Mouse (Mus musculus) common myeloid progenitor, adult 5-6 weeks (primary cell): ENCODE results near the gene Gm20604. TPM values are rescaled to one million over a fixed set of nuclear protein-coding genes. Genes with fewer than 3 reads are reported as not detected.

Experiments used
- ATAC-seq: replicated peaks from 2 replicates; pipeline ENCODE4 v1.8.0; 2016; ENCODE audit warnings: low read depth, mild to moderate bottlenecking, moderate TSS enrichment, inconsistent platforms; ENCODE audit not compliant: poor library complexity, severe bottlenecking
- total RNA-seq: library from RNA; stranded (forward); fragments of 200-1000, 187-1606 nt; gene quantifications from 2 replicates; pipeline ENCODE4 v1.2.3, GENCODE M21; 2017

Gene Gm20604
- total RNA-seq, 1 experiment from 2014 or later: 7.4 TPM

DNA sequence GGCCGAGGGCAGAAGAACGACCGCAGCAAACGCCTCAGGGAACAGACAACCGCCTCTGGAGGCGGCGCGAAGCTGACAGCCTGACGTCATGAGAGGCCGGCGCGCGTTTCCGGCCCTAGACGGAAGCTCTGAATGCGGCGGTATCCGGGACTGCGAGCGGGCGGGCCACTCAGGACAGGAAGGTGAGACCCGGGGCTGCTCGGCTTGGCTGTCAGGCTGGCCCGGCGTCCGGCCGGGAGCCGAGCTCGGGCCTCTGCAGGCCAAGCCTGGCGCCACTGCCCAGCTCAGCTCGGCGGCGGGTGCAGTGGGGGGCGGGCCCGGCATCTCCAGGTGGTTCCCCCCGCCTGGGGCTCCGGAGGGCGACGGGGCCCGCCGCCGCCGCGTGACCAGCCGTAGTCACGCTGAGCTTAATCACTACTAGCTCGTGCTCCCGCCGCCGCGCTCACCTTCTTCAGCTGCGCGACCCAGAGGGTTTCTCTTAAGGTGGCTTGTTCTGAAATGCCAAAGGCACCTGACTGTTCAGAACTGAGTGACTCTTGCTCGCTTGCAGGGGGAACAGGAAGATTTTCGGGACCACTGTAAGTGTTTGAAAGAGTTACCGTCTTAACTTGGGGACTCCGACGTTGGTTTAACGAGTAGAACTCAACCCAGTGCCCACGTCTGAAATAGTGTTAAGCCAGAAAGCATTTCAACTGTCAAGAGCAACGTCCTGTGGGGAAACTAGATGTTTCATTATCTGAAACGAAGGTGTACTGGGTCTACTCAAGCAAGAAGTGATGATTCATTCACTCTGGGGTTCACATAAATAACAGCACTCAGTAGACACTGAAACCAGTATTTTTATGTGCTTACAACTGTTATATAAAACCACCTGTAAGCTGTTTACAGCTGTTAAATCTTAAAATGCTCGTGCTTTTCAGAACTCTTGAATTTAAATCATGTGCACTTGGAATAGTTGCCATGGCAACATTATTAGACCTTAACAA is 14.6 kb downstream of the Gm20604 start, which contains the start of the genes Moap1 and Tmem251:
TSS of gene Moap1 (minus strand) at position 73 of the 986 bp plus-strand sequence.
TSS of gene Tmem251 (plus strand) at position 174 of the 986 bp plus-strand sequence.
- peak; percentile 86 for ATAC-seq

DNA sequence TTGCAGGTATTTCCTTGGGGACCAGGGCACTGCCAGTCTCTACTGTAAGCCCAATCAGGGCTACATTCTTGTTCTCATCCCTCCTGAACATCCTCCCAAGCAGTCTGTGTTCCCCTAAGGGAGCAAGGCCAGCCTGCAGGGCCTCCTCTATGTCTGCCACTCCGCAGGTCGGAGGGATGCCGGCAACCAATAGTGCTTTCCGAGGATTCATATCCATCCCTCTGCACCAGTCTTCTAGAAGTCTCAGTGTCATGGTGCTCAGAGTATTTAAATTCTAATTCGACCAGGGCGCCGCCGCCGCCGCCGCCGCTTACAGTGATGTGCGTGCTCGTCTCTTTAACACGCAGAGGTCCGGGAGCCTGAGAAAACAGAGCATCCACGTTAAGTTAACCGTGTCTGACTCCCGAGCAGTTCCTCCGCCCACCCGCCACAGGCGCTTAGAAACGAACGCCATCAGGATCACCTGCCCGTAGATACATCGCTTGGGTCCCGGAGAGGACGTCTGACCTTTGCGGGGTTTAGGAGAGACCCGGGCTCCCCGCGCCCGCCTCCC is 15.4 kb downstream of the Gm20604 start:
- peak; percentile 1; the same call in 1 of the 2 replicates for ATAC-seq

DNA sequence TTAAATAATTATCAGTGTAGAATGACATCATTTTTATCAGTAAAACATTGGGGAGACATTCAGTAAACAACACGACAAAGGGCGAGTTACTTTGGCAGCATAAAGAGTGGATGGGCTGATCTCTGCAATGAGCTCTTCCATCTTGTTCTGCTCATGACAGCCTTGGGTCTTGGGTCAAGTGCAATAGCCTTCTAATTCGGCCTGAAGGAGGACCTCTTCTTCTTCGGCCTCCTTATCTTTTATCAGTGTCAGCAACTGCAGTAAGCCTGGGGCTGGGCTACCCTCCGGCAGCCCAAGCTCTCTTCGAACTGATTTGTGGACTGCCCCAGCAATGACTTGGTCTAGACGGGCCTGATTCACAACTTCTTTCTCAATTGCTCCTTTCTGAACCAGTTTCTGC is 16.4 kb downstream of the Gm20604 start:
- ATAC-seq: no peak

DNA sequence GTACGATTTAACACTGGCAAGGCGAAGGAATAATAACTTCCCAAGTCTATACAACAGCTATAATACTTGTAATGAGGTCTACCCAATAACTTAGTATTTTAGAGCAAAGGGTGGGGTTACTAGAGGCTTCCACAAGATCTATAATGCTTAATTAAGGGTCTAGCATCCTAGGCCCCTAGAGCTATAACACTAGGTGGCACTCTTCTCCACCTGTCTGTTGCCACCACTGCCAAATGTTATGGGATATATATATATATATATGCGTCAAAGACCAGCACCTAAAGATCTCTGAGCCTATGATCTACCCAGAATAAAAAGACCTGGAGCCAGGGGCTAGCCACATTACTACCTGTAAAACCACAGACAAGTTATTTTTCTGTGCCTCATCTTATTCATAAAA is 18.2 kb downstream of the Gm20604 start:
- no peak for ATAC-seq

DNA sequence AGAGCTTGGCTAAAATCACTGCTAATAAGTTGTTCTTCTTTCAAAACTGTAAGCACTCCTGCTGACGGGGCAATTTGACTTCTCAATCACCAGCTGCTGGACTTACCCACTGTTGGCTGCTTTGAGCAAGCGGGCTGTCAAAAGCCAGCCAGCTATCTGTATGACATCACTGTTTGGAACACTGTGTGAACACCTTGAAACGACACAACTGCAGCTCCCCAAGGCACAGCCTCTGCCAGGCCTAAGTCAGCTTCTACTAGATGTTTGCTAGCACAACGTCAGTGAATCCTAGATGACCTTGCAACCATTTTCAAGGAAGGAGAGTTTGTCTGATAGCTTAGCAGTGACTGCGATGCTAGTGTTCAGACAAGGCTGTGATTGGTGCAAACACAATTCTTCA is 19.4 kb downstream of the Gm20604 start:
- no peak for ATAC-seq

DNA sequence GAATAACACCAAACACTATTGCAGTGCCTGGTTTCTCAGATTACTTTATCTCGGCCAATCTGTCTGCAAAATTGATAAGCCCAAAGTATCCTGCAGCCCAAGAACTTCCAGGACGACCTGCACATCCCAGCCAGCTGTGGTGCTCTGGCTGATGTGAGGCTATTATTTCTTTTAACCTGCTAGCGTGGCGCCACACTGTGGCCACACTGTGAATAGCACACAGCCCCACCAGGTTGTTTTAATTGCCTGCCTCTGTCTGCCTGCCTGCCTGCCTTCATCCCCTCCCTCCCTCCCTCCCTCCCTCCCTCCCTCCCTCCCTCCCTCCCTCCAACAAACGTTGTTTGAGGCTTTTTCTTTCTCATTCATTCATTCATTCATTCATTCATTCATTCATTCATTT is 25.1 kb downstream of the Gm20604 start:
- peak; percentile 66 for ATAC-seq

DNA sequence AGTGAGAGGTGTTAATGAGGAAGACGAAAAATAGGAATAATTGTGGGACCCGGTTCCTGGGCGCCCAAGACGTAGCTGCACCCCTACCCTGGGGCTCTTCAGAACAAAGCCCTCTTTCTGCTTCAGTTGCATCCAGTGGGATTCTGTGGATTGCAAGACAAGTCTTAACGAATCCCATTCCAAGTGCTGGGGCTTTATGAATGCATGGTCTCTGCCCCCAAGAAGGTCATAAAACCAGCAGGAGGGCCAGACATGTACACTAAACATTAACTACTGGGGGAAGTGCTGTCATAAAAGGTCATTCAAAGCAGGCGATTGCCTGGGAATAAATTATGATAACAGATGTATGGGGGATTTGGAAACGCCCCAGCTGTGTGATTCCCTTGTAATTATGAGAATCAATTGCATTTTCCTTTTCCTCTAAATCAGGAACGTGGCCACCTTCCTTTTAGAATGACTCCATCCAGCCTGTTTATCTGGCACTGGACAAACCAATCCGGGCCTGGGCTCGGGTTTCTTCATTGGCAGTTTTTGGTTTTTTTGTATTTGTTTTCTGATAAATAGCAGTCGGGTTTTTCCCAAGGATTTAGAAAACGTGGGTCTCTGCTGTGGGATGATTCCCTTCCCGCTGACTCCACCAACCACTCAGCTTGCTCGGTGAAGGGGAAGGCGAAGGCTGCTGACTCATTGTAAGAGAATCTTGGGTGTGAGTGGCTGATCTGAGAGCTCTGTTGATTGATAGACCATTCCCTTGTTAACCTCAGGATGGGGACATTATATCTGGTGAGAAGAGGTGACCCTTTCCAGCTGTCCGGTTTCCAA is 27.5 kb downstream of the Gm20604 start:
- ATAC-seq: no peak

DNA sequence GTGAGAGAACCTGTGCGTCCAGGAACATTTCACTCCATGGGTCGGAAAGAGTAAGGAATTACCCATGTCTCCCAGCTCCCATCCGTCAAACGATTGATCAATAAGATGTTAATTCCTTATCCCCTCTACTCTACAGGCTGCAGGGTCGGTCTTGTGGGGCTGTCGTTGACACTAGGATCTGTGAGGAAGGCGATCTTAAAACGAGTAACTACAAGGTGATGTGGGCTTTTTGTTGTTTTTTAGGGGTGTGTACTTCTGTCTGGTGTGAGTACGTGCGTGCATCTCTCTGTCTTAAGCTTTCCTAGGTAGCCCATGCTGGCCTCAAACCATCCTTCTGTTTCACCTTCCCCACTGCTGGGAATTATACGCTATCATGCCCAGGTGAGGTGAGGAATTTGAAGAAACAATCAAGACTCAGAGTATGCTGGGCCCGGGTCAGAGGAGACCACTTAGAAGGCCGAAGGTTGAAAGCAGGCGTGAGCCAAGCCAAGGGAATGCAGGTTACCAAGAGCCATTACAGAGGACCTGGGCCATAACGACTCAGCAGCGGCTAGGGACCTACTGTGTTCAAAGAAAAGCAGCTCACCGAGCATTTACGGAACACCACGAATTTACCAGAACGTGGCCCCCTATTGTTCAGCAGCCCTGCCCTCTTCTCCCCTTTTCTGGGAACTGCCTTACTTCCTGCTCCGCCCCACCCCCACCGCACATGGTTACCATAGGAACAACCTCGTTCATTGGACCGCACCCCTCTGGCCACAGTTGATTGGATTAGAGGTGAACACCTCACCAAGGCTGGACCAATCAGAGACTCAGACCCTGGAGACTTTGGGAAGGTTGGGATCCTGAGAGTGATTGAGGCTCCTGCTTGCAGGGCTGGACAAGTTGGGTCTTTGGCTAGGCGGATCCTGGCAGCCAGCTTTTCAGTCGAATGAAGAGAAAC is 28.3 kb downstream of the Gm20604 start:
- ATAC-seq: peak; percentile 93

DNA sequence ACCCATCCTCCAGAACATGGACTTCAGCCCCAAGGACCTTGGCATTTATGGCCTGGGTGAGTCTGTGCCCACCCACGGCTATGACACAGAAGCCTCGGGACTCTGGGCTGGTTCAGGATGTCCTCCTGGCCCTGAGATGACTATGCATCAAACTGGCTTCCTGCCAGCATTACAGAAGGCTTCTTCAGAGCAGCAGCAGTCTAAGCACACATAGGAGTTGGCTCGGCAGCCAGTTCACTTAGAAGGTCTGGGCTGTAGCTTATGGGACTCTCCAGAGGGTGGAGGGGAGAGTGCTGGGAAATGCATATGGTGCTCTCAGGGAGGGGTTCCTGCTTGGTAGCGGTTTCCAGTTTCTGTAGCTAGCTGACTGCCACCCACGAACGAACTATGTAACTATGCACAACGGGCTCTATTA is 32.7 kb downstream of the Gm20604 start:
- ATAC-seq: no peak

DNA sequence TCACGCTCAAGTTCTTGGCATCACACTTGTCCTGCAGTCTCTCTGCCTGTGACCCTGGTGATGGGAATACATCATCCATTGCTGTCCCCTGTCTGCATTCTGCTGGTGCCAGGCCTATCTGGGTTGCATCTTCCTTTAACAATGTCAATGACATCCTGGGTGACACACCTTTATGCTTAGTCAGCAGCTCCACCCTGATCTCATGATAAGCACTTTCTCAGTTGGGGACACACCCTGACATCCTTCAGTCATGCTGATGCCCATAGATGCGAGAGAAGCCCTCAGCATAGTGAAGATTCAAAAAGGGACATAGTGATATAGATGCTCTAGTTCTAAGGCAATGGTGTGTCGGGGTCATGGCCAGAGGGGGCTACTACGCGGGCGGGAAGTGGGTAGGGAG is 33.3 kb downstream of the Gm20604 start:
- ATAC-seq: no peak

DNA sequence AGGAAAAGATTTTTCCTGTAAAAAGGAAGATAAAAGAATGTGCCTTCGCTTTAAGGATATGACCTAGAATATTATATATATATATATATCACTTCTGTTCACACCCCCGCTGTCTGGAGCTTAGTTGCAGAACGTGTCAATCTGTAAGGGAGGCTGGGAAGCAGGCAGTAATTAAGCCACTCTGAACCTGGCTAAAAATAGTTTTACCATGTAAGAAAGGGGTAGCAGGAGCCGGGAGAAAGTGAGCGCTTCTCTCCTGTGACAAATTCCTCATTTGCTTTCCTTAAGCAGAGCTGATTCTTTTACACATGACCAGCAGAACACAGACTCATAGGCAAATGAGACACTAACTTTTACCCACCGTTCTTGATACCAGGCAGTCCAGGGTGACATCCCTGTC is 34.6 kb downstream of the Gm20604 start:
- ATAC-seq: no peak

DNA sequence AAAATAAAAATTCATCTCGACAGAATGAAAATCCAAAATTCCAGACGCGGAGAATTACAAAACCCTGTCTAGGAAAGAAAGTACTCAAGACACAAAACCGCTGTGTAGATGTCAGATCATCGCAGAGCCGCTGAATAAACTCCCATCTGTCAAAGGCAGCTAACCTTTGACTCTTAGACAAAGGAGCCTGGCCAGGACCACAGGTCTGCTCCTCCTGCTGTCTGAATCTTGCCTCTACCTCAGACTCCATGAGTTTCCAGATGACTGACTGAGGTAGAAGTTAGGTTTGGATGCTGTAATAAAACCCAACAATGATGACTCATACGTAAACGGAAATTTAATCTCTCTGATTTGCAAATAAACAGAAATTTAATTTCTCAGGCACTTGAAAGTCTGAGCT is 35.5 kb downstream of the Gm20604 start:
- ATAC-seq: no peak

DNA sequence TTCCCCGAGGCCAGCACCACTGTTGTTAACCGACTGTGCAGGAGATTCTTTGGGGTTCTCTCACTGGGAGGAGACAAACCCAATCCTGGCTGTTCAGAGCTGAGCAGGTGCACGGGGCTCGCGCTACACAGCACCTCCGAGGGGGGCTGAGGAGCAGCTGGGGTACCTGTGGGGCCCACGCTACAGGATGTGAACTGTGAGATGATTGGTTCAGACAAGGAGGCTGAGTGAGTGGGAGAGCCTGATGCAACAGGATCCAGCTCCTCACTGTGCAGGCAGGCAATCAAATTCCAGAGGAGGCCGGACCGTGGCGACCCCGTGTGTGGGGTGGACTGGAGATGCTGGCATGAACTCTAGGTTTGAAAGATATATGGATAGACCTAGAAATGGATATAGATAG is 36.0 kb downstream of the Gm20604 start:
- no peak for ATAC-seq

DNA sequence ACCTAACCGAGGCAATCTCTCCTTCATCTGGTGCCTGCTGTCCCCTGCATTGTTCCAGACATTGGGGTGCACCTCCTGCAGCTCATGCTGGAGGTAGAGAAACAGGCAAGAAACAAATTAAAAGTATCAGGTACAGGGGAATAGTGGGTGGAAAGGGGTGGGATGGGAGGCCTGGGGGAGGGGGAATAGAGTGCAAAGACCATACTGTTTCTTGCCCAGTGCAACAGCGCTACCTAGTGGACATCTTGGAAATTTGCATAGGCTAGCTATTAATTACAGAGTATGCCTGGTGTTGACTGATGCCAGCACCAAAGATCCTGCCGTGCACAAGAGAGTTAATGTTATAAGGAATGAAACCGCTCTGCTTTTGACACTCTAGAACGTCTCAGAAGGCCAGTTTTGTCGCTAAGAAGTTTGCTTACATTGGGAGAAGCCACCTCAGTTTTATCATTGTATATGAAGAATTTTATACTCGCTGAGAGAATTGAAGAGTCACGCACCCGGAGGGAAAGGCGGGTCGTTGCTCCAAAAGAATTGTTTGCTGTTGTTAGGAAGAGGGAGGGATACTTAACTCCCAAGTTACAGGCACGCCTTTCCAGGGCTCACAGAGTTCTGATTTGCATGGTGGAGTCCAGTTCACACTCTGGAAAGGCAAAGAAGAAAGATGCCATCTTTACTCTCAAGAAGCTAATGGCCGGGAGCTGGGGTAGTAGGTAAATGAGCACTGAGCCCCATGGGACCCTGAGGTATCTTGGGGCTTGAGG is 38.7 kb downstream of the Gm20604 start:
- ATAC-seq: peak; percentile 84

DNA sequence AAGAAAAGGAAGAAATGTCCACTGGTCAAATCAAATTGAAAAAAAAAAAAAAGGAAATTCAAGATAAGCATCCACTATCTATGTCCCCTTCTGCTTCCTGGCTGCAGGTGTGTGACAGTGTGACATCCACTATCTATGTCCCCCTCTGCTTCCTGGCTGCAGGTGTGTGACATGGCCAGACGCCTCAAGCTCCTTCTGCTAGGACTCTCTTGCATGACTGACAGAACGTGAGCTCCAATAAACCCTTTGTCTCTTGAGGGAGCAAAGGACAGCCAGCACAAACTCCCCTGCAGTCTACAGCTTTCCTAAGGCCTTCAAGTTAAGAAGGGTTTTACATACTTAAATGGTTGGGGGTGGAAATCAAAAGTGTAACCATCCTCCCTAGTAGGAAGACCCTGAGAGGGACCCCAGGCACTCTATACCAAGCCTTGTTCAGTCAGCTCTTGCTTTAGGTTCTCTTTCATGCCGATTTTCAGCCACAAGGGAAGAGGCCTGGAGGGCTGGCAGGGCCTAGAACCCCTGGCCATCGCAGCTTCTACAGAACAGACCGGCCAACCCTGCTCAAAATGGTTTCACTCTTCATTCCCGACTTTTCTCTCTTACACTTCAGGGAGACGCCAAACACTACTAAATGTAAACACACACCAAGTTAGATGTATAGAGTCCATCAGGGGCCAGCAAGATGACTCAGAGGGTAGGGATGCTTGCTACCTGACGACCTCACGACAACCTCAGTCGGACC is 43.6 kb downstream of the Gm20604 start:
- ATAC-seq: peak; percentile 17; the same call in 1 of the 2 replicates

DNA sequence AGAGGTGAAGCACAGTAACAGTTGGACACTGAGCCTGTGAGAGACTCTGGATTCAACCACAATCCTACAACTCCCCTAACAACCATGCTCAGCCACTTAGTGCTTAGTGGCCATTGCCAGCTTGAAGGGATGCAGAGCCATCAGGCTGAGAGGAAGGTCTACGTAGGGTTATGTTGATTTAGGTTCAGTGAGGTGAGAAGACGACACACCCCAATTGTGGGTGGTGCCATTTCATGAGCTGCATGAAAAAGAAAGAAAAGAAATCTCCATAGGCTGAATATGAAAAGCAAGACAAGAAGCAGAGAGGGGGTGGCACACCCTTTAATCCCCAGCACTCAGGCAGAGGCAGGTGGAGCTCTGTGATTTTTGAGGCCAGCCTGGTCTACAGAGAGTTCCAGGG is 44.4 kb downstream of the Gm20604 start:
- ATAC-seq: no peak

DNA sequence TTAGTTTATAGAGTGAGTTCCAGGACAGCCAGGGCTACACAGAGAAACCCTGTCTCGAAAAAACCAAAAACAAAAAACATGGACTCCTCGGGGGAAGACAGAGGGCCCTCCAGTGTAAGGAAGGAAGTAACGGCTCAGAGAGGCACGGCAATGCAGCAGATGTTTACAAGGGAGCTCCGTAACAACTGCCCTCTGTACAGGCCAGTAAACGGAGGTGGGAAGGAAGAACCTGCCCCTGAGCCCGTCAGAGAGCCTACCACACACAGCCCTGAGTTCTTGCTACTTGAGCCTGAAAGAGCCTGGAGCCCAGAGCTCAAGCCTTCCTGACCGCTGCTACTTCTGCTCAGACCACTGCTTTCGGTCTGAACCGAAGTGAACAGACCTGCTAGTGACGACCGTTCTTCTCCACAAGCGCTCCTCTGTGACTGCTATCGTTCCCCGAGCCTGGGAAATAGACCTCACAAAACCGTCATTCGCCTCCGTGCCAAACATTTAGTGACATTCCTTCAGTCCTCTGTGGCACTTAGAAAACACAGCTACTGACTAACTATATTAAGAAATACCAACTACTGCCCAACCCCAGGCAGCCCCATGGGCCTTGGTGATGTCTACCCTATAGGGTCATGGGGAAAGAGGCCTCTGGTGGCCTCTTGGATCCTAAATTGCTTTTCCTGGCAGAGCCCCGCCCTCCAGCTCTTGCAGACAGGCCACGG is 45.2 kb downstream of the Gm20604 start:
- ATAC-seq: peak; percentile 59; the same call in 1 of the 2 replicates
